Mouse (Mus musculus): ENCODE data around the gene Rnaseh2c. TPM values are rescaled to one million over a fixed set of nuclear protein-coding genes. Genes with fewer than 3 reads are reported as not detected.

The Rnaseh2c gene
- polyA plus RNA-seq, 1 experiment, result 82.4 TPM

DNA sequence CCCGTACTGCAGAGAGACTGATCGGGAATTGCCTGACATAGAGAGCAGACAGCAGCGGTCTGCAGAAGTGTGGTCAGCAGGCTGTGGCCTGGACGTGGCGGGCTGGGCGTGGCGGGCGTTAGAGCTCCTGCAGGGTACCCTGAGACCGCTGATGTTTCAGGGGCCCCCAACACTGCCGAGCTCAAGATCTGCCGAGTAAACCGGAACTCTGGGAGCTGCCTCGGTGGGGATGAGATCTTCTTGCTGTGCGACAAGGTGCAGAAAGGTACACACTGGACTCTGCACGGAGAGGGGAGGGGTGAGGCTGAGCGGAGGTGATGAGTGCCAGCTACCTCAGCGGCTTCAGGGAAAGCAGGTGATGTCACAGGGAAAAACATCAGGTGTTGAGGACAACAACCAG is 39.3 kb downstream of the Rnaseh2c start:
- no peak overlapping the region for H3K4me3 ChIP-seq (ENCODE audit: insufficient read depth, low read length)
- H3K4me1 ChIP-seq (ENCODE audit: control insufficient read depth, insufficient read depth, low read length), result peaks cover 25% of the 10 kb centered on the region
- TF ChIP-seq CTCF (IDR thresholded peaks at IDR 0.05; ENCODE audit: low read depth, low read length), result no peak
- TF ChIP-seq POLR2A (IDR thresholded peaks at IDR 0.05; ENCODE audit: borderline replicate concordance, low read depth, low read length), result no peak
- H3K27ac ChIP-seq (ENCODE audit: insufficient read depth, low read depth, low read length), result no peak overlapping the region

DNA sequence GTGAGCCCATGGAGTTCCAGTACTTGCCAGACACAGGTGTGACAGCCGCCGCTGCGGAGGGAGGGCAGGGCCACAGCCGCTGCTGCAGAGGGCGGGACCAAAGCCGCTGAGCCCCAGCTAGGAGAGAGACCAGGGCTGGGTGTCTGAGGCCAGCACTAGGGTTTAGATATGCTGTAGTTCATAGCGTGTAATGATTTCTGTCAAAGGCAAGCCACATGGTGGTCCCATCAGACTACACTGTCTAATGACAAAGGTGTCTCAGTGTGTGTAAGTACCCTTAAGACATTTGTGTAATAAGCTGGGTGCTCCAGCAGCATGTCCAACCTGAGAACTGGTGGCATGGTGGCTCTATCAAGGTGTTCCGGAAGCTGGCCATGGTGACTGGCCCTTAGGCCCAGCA is 40.0 kb downstream of the Rnaseh2c start:
- no peak for TF ChIP-seq POLR2A (IDR thresholded peaks at IDR 0.05; ENCODE audit: borderline replicate concordance, low read depth, low read length)
- no peak for TF ChIP-seq CTCF (IDR thresholded peaks at IDR 0.05; ENCODE audit: low read depth, low read length)
- H3K27ac ChIP-seq (ENCODE audit: insufficient read depth, low read depth, low read length), result no peak overlapping the region
- H3K4me1 ChIP-seq (ENCODE audit: control insufficient read depth, insufficient read depth, low read length), result peaks cover 19% of the 10 kb centered on the region
- no peak overlapping the region for H3K4me3 ChIP-seq (ENCODE audit: insufficient read depth, low read length)

DNA sequence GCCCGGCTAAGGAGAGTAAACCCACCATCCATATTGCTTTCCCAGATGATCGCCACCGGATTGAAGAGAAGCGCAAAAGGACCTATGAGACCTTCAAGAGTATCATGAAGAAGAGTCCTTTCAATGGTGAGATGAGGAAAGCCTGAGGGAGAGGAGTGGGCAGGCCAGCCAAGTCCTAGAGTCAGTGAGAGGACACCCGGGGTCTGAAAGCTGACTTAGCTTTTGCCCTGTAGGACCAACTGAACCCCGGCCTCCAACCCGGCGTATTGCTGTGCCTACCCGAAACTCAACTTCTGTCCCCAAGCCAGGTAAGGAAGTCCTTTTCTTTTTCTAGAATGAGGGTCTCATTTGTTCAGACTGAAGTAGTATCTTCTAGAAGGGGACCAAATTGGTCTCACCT is 43.6 kb downstream of the Rnaseh2c start:
- Histone ChIP-seq H3K27ac (ENCODE audit: insufficient read depth, low read depth, low read length) (no peak overlapping the region), H3K4me1 (ENCODE audit: control insufficient read depth, insufficient read depth, low read length) (peaks cover 15% of the 10 kb centered on the region), H3K4me3 (ENCODE audit: insufficient read depth, low read length) (no peak overlapping the region)
- no peak for TF ChIP-seq POLR2A (IDR thresholded peaks at IDR 0.05; ENCODE audit: borderline replicate concordance, low read depth, low read length)

DNA sequence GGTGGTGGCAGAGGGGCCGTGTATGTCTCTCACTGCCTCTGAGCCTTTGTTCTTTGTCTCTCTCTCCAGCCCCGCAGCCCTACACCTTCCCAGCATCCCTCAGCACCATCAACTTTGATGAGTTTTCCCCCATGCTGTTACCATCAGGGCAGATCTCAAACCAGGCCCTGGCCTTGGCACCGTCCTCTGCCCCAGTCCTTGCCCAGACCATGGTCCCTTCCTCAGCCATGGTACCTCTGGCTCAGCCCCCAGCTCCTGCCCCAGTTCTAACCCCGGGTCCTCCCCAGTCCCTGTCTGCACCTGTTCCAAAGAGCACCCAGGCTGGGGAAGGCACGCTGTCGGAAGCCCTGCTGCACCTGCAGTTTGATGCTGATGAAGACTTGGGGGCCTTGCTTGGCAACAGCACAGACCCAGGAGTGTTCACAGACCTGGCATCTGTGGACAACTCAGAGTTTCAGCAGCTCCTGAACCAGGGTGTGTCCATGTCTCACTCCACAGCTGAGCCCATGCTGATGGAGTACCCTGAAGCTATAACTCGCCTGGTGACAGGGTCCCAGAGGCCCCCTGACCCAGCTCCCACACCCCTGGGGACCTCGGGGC is 45.2 kb downstream of the Rnaseh2c start:
- TF ChIP-seq CTCF (IDR thresholded peaks at IDR 0.05; ENCODE audit: low read depth, low read length) (no peak), POLR2A (IDR thresholded peaks at IDR 0.05; ENCODE audit: borderline replicate concordance, low read depth, low read length) (no peak)
- H3K4me3 ChIP-seq (ENCODE audit: insufficient read depth, low read length), result no peak overlapping the region
- H3K4me1 ChIP-seq (ENCODE audit: control insufficient read depth, insufficient read depth, low read length), result peaks cover 15% of the 10 kb centered on the region
- no peak overlapping the region for H3K27ac ChIP-seq (ENCODE audit: insufficient read depth, low read depth, low read length)

DNA sequence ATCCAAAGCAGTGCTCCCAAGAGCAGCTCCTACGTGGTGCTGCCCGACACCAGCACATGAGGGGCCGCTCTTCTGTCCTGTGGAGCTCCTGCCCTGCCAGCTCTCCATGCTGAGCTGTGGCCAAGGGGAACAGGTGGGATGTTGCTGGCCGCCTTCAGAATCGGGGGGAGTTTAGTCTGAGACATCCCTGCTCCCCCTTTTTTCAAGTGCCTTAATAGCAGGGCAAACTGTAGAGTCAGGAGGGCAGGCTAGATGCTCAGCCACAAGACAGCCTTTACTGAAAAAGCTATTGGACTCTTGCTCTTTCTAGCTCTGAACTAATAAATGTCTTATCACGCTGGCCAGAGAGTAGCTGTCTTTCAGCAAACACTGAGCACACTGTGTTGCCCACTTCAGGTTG is 46.1 kb downstream of the Rnaseh2c start:
- TF ChIP-seq POLR2A (IDR thresholded peaks at IDR 0.05; ENCODE audit: borderline replicate concordance, low read depth, low read length) (no peak), CTCF (IDR thresholded peaks at IDR 0.05; ENCODE audit: low read depth, low read length) (no peak)
- peak overlapping the region; percentile 85 for H3K27ac ChIP-seq (ENCODE audit: insufficient read depth, low read depth, low read length)
- H3K4me1 ChIP-seq (ENCODE audit: control insufficient read depth, insufficient read depth, low read length), result peaks cover 15% of the 10 kb centered on the region
- H3K4me3 ChIP-seq (ENCODE audit: insufficient read depth, low read length), result no peak overlapping the region

DNA sequence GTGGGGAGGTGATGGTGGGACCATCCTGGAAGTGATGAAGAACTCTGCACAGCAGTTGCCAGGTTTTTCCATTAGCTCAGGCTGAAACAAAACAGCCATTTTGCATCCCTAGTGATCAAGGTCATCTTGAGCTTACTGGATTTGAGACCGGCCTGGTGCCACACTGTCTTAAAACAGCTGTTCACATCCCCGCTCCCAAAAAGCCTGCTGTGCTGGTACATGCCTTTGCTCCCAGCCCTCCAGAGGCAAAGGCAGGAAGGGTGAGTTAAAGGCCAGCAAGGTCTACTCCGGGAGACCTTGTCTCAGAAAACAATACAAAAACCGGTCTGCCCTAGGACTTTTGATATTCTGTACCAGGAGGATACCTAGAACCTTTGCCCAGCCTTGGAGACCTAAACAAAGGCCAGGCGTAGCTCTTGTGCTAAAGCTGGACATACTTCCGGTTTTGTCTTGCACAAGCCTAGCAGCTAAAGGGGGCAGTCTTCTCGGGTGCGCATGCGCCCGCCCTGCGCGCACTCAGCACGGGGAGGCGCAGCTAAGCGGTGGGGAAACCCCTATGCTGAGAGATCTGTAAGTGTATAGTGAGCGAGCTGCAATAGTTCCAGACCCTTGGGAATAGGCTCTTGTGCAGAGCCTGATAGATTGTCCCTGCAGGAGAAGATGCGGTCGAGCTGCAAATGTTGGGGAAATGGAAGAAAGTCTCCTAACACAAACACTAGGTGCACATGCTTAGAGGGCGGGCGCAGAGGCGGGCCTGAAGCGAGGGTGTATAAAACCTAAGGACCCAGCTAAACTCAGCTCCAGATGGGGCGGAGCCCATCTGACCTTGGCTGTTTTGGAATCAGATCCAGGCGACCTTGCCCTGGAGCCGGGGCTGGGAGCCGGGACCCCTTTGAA is 47.0 kb downstream of the Rnaseh2c start:
- H3K4me3 ChIP-seq (ENCODE audit: insufficient read depth, low read length), result peak overlapping the region; percentile 50
- peak overlapping the region; percentile 85 for H3K27ac ChIP-seq (ENCODE audit: insufficient read depth, low read depth, low read length)
- H3K4me1 ChIP-seq (ENCODE audit: control insufficient read depth, insufficient read depth, low read length), result peaks cover 15% of the 10 kb centered on the region
- TF ChIP-seq POLR2A (IDR thresholded peaks at IDR 0.05; ENCODE audit: borderline replicate concordance, low read depth, low read length) (no peak), CTCF (IDR thresholded peaks at IDR 0.05; ENCODE audit: low read depth, low read length) (no peak)

DNA sequence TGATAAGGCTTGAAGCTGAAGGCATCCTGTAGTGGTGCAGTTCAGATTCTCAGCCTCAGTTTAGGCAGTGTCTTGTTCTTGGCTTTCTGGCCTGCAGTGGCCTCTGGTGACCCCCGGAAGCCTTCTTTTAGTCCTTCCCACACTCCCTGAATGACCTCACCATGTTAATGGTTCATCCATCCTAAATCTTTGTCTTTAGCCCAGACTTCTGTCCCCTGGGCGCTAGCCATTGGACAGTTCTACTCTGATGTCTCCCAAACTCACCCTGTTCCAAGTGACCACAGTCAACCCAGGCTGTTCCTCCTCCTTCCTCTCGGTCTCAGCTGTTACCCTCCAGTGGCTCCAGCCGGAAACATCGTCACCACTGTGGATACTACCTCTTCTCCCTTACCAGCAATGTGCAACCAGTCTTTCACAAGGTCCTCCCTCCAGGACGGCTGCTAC is 47.6 kb downstream of the Rnaseh2c start:
- H3K27ac ChIP-seq (ENCODE audit: insufficient read depth, low read depth, low read length), result peak overlapping the region; percentile 76
- peak overlapping the region; percentile 50 for H3K4me3 ChIP-seq (ENCODE audit: insufficient read depth, low read length)
- H3K4me1 ChIP-seq (ENCODE audit: control insufficient read depth, insufficient read depth, low read length), result peaks cover 15% of the 10 kb centered on the region
- no peak for TF ChIP-seq POLR2A (IDR thresholded peaks at IDR 0.05; ENCODE audit: borderline replicate concordance, low read depth, low read length)
- no peak for TF ChIP-seq CTCF (IDR thresholded peaks at IDR 0.05; ENCODE audit: low read depth, low read length)

DNA sequence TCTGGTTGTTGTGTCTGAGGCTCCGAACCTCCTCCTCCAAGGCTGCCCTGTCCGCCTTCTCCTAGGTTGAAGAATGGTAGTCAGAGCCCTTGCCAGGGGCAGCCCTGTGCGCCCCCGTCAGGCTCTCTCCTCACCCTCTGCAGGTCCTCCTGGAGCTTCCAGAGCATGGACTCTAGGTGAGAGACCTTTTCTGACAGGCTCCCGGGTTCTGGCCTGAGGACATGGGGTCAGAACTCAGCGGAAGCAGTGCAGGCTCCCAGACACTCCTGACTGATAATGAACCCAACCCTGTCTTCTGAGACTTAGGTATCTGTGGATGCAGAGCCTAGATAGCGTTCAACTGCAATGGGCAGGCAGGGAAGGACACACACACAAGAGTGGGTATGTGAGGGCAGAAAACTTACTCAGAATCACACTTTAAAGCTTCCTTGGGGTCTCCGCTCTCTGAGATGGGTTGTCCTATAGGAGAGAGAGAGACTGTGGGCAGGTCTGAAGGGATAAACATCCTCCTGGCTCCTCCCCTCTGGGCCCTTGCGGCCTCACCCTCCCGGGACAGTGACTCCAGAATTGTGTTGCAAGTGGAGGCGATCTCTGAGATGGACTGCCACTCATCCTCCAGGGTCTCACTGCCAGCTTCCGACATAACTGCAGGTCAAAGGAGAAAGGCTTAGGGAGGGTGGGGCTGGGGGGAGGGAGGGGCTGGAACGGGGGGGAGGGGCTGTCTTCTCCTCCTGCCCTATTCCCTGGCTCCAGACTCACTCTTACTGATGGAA is 50.0 kb downstream of the Rnaseh2c start:
- H3K4me1 ChIP-seq (ENCODE audit: control insufficient read depth, insufficient read depth, low read length), result peaks cover 15% of the 10 kb centered on the region
- H3K4me3 ChIP-seq (ENCODE audit: insufficient read depth, low read length), result no peak overlapping the region
- no peak for TF ChIP-seq POLR2A (IDR thresholded peaks at IDR 0.05; ENCODE audit: borderline replicate concordance, low read depth, low read length)
- TF ChIP-seq CTCF (IDR thresholded peaks at IDR 0.05; ENCODE audit: low read depth, low read length), result no peak
- no peak overlapping the region for H3K27ac ChIP-seq (ENCODE audit: insufficient read depth, low read depth, low read length)

DNA sequence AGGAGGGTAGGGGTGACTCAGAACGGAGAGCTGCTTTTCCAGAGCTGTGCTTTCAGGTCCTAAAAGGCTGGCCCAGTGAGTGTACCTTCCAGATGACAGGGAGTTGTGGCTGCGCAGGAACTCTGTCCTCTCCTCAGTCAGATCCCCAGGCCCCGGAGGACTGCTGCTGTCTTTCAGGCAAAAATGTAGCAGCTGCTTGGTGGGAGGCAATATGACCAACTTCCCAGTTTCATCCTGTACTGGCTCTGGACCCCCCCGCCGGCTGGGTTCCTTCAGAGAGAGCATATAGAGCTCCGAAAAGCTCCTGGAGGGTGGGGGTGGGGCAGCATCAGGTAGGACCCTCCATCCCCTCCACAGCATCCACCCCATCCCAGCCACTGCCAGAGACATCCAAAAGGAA is 50.9 kb downstream of the Rnaseh2c start:
- H3K4me1 ChIP-seq (ENCODE audit: control insufficient read depth, insufficient read depth, low read length), result peaks cover 15% of the 10 kb centered on the region
- H3K27ac ChIP-seq (ENCODE audit: insufficient read depth, low read depth, low read length), result no peak overlapping the region

More for the DNA sequence above, 50.9 kb downstream of the Rnaseh2c start:
- no peak overlapping the region for H3K4me3 ChIP-seq (ENCODE audit: insufficient read depth, low read length)
- TF ChIP-seq CTCF (IDR thresholded peaks at IDR 0.05; ENCODE audit: low read depth, low read length) (no peak), POLR2A (IDR thresholded peaks at IDR 0.05; ENCODE audit: borderline replicate concordance, low read depth, low read length) (no peak)

All from bone marrow macrophage, adult 2 months (primary cell).